Mouse (Mus musculus): ENCODE results near the gene Trim10. TPM values are rescaled to one million over a fixed set of nuclear protein-coding genes. Genes with fewer than 3 reads are reported as not detected.
"Not testable (repeated sequence)": the region's sequence is repeated elsewhere in the genome, so short reads cannot be mapped to it uniquely, and the experiment has no call there.

Gene Trim10
- polyA plus RNA-seq, 1 experiment from 2014 or later: 3.8 TPM

DNA sequence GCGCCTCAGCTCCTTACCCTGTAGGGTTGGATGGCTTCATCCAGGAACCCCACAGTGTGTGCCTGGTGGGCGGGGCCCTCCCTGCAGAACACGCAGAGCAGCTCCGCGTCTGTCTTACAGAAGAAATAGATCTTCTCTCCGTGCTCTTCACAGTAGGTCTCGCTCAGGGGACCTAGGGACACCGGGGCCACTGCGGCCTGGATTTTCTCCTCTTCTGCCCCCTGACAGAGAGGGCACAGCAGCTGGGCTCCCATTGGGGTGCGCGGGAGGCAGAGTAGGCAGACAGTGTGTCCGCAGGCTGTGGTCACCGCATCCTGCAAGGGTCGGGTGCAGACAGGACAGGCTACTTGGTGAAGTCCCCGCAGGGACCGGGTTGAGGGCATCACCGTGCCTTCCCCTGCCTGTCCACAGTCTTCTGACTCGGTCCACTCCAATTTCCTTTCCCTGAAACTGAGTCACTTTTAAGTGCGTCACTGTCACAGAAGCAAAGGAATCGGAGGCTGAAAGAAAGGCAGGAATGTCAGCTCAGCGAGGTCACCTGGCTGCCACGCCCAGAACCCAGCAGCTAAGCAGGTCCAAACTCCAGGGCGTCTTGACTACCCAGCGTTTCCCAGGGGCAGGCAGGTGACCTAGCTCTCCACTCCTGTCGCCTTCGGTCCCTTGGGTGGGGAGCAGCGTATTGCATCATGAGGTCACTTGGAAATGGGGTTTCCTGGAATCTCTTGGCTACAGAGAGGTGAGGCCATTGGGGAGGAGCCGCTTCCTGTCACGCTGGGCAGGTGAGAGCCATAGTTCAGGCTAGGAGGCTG, 2.5 kb upstream of the Trim10 start, which contains the start of gene Trim15:
Gene Trim15 (minus strand): TSS at position 492 of the 809 bp plus-strand sequence.
- no peak within 1 kb of the TSS for H3K27ac ChIP-seq
- H3K4me2 ChIP-seq: 0 out of 2 replicates have a peak within 1 kb of the TSS, but pooled peaks have one; percentile 17
- no peak within 1 kb of the TSS for H3K4me3 ChIP-seq
- peaks cover 32% of the 10 kb centered on the region for H3K27me3 ChIP-seq
- H3K36me3 ChIP-seq: no peaks in the 10 kb centered on the region
- WGBS: 11% methylated on average over 29 of the region's 29 CpGs
- no peaks in the 10 kb centered on the region for H3K9me3 ChIP-seq
- H3K4me1 ChIP-seq: 0 out of 2 replicates have a peak, but pooled peaks cover 4% of the 10 kb centered on the region
- no peak for ATAC-seq (ENCODE audit: insufficient number of reproducible peaks, low FRiP score, low TSS enrichment, low read depth)
- H3K9ac ChIP-seq: no peak within 1 kb of the TSS

- H3K27ac ChIP-seq: no peak overlapping the region
- 66% methylated on average over 2 of the region's 2 CpGs for WGBS
- no peaks in the 10 kb centered on the region for H3K9me3 ChIP-seq
- H3K4me1 ChIP-seq: 0 out of 2 replicates have a peak, but pooled peaks cover 4% of the 10 kb centered on the region
- no peaks in the 10 kb centered on the region for H3K36me3 ChIP-seq
- no peak for ATAC-seq (ENCODE audit: insufficient number of reproducible peaks, low FRiP score, low TSS enrichment, low read depth)
- H3K4me3 ChIP-seq: no peak overlapping the region
- H3K4me2 ChIP-seq: no peak overlapping the region
- H3K9ac ChIP-seq: no peak overlapping the region
- H3K27me3 ChIP-seq: peaks cover 32% of the 10 kb centered on the region
These were observed 538 bp upstream of the Trim10 start for GRCm38 (mm10) chr17:36868836-36869235.

DNA sequence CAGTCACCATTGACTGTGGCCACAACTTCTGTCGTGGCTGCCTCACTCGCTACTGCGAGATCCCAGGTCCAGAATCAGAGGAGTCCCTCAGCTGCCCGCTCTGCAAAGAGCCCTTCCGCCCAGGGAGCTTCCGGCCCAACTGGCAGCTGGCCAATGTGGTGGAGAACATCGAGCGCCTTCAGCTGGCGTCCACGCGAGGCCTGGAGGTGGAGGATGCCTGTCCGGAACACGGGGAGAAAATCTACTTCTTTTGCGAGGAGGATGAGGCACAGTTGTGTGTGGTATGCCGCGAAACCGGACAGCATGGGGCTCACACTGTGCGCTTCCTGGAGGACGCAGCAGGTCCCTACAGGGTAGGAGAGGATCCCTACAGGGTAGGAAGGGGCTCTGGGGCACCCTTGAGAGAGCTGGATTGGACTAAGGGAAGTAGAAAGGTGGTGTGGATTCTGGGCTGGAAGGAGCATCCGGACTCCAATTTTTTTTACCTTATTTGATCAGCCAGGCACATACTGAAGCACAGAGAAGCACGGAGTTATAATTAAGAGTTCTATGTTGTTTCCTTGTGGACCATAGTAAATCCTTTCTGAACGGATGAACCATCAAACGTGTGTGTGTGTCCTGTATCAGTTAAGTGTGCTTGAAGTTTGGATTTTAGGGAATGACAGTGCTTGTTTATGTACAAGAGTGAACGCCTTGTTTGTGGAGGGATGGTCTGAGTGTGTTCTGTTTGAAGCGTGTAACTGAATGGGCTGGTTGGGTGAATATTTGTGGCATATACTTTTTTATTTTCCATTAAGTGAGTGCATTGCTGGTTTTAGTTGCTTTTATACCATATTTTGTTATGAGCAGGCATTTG, 809 bp downstream of the Trim10 start:
- peaks cover 25% of the 10 kb centered on the region for H3K27me3 ChIP-seq
- no peaks in the 10 kb centered on the region for H3K36me3 ChIP-seq
- H3K4me2 ChIP-seq: no peak overlapping the region

DNA sequence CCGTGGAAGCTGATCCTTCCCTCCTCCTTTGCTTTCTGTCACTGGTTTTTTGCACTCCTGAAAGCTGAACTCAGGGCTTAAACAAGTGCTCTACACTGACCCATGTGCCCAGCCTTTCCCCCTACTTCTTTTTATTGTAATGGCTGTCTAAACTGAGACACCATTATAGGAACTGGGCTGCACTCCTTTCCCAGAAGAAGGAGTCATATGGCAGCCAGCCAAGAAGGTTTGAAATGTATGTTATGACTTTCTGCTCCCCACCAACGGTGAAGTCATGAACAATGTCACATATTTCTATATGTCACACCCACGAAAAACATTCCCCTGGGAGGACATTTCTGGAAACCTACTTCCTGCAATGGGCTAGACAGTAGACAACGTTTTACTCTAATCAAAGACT, 5.3 kb downstream of the Trim10 start:
- no peak overlapping the region for H3K4me3 ChIP-seq
- ATAC-seq (ENCODE audit: insufficient number of reproducible peaks, low FRiP score, low TSS enrichment, low read depth): no peak
- no peak overlapping the region for H3K27ac ChIP-seq
- 49% methylated on average over 4 of the region's 4 CpGs for WGBS
- H3K4me1 ChIP-seq: no peaks in the 10 kb centered on the region
- 0 out of 2 replicates have a peak, but pooled peaks cover 3% of the 10 kb centered on the region for H3K27me3 ChIP-seq
- no peaks in the 10 kb centered on the region for H3K36me3 ChIP-seq
- no peaks in the 10 kb centered on the region for H3K9me3 ChIP-seq
- H3K9ac ChIP-seq: no peak overlapping the region
- no peak overlapping the region for H3K4me2 ChIP-seq

More for the DNA sequence above, 809 bp downstream of the Trim10 start:
- Histone ChIP-seq H3K4me3 (no peak overlapping the region), H3K9me3 (no peaks in the 10 kb centered on the region), H3K4me1 (0 out of 2 replicates have a peak, but pooled peaks cover 4% of the 10 kb centered on the region), H3K9ac (no peak overlapping the region), H3K27ac (no peak overlapping the region)
- WGBS: 73% methylated on average over 25 of the region's 25 CpGs
- ATAC-seq (ENCODE audit: insufficient number of reproducible peaks, low FRiP score, low TSS enrichment, low read depth): no peak

DNA sequence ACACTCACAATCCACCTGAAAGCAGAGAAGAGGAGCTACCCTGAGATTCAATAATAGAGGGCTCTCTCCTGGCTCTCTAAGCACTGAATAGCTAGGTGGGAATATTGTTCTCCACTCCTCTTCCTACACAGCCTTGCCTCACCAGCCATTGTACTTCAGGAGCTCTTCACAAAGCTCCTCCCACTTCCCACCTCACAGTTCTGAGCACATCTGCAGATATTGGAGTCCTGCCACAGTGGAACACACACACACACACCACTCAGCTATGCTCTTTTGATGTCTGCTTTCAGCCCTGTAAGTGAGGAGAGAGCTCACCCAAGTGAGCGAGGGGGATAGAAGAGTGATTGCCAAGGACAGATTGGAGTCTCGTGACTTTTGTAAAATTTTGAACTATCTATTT, 14.0 kb downstream of the Trim10 start:
- 54% methylated on average over 2 of the region's 2 CpGs for WGBS
- no peak for ATAC-seq (ENCODE audit: insufficient number of reproducible peaks, low FRiP score, low TSS enrichment, low read depth)
- no peak overlapping the region for H3K4me3 ChIP-seq
- no peaks in the 10 kb centered on the region for H3K36me3 ChIP-seq
- no peaks in the 10 kb centered on the region for H3K4me1 ChIP-seq
- no peaks in the 10 kb centered on the region for H3K9me3 ChIP-seq
- H3K27me3 ChIP-seq: no peaks in the 10 kb centered on the region
- no peak overlapping the region for H3K27ac ChIP-seq
- no peak overlapping the region for H3K4me2 ChIP-seq
- no peak overlapping the region for H3K9ac ChIP-seq

DNA sequence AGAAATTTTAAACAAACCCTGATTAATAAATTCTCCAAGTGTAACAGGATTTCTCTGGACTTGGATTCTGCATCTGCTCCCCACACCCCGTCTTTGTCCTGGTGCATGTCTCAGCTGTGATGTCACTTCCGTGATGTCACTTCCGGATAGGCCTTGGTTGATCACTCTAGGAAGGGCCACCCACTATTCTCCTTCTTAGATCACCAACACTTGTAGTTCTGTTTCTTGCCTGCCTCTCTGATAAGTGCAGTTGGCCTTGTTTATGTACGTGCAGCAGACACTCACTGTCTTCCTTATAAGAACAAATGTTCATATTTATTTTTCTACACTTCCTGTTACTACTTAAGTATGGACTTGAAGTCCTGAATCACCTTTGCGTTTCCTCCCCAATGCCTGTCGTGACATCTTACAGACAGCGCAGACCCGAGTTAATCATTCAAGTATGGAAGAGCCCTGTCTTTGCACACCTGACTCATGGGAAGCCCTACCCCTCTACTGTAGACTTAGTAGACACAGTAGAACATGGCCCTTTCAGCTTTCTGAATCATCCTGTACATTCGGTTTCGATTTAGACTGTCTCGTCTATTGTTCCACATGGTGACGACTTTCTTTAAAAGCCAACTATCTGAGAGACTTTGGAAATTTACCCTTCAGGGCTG, 15.9 kb downstream of the Trim10 start:
- Histone ChIP-seq H3K9ac (no peak overlapping the region), H3K27me3 (no peaks in the 10 kb centered on the region), H3K4me2 (no peak overlapping the region), H3K36me3 (no peaks in the 10 kb centered on the region), H3K4me3 (no peak overlapping the region), H3K9me3 (no peaks in the 10 kb centered on the region), H3K4me1 (no peaks in the 10 kb centered on the region), H3K27ac (no peak overlapping the region)
- 90% methylated on average over 12 of the region's 12 CpGs for WGBS
- ATAC-seq (ENCODE audit: insufficient number of reproducible peaks, low FRiP score, low TSS enrichment, low read depth): no peak

GRCm38 (mm10) chr17:36890073-36890903, 20.9 kb downstream of the Trim10 start, which contains the start of gene Trim40:
Gene Trim40, minus strand, starts transcription at chr17:36890123.
- 79% methylated on average over 5 of the region's 5 CpGs for WGBS
- Histone ChIP-seq H3K4me1 (no peaks in the 10 kb centered on the region), H3K27ac (no peak within 1 kb of the TSS), H3K27me3 (no peaks in the 10 kb centered on the region), H3K9ac (no peak within 1 kb of the TSS), H3K36me3 (no peaks in the 10 kb centered on the region), H3K4me2 (no peak within 1 kb of the TSS), H3K4me3 (no peak within 1 kb of the TSS), H3K9me3 (no peaks in the 10 kb centered on the region)
- ATAC-seq (ENCODE audit: insufficient number of reproducible peaks, low FRiP score, low TSS enrichment, low read depth): no peak

GRCm38 (mm10) chr17:36891496-36891895, 22.1 kb downstream of the Trim10 start:
- not testable (repeated sequence) for H3K27me3 ChIP-seq; ATAC-seq (ENCODE audit: insufficient number of reproducible peaks, low FRiP score, low TSS enrichment, low read depth); H3K4me2 ChIP-seq; H3K9ac ChIP-seq; H3K9me3 ChIP-seq; H3K27ac ChIP-seq; H3K4me1 ChIP-seq; H3K36me3 ChIP-seq; H3K4me3 ChIP-seq
- 80% methylated on average over 1 of the region's 1 CpGs for WGBS

DNA sequence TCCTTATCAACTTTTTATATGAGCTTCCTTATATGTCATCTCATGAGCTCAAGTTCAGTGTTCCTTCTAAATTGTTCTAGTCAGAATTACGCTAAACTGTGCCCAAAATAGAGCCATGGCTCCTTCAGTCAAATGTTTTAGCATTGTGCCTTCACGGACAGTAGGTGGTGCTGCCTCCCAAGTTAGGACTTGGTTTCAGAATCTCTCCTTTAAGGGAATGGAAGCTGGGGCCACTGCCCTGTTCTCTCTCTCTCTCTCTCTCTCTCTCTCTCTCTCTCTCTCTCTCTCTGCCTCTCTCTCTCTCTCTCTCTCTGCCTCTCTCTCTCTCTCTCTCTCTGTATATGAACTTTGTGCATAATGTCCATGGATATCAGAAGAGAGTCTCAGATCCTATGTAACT, 23.0 kb downstream of the Trim10 start:
- H3K9ac ChIP-seq: no peak overlapping the region
- 7% methylated on average over 2 of the region's 2 CpGs for WGBS
- no peak for ATAC-seq (ENCODE audit: insufficient number of reproducible peaks, low FRiP score, low TSS enrichment, low read depth)

DNA sequence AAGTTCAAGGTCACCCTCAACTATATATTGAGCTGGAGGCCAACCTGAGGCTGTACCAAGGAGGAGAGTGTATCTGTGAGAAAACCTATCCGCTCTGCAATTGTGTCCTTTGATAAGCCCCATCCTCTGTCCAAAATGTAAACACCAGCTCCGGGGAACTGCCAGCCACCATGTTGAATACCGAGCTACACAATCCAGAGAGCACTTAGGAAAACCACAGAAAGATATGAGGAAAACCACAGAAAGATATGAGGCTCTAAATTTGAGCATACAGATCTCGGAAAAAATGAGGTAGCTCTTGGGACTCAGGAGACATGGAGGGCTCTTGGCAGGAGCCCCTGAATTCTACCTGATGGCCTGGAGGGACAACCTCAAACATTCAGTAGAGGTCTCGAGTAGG, 24.0 kb downstream of the Trim10 start:
- Histone ChIP-seq H3K4me1 (no peaks in the 10 kb centered on the region), H3K27ac (no peak overlapping the region), H3K4me3 (no peak overlapping the region), H3K27me3 (no peaks in the 10 kb centered on the region), H3K4me2 (no peak overlapping the region), H3K36me3 (no peaks in the 10 kb centered on the region), H3K9ac (no peak overlapping the region), H3K9me3 (no peaks in the 10 kb centered on the region)
- 63% methylated on average over 5 of the region's 5 CpGs for WGBS
- ATAC-seq (ENCODE audit: insufficient number of reproducible peaks, low FRiP score, low TSS enrichment, low read depth): no peak

More for the DNA sequence above, 23.0 kb downstream of the Trim10 start:
- no peaks in the 10 kb centered on the region for H3K36me3 ChIP-seq
- no peak overlapping the region for H3K27ac ChIP-seq
- H3K4me1 ChIP-seq: no peaks in the 10 kb centered on the region
- H3K4me2 ChIP-seq: no peak overlapping the region
- no peaks in the 10 kb centered on the region for H3K9me3 ChIP-seq
- H3K4me3 ChIP-seq: no peak overlapping the region
- H3K27me3 ChIP-seq: no peaks in the 10 kb centered on the region

DNA sequence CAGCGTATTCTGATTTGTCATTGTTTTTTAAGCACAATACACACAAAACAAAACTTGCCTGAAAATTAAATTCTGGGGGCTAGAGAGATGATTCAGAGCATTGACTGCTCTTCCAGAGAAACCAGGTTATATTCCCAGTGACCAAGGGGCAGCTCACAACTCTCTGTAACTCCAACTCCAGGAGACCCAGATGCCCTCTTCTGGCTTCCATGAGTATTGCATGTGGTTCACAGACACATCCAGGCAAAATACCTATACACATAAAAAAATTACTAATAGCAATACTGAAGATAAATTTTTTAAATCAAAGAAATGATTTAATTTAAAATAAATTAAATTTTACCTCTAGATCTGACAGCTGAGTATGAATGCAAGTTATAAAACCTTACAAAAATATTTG, 27.2 kb downstream of the Trim10 start:
- Histone ChIP-seq H3K9me3 (no peaks in the 10 kb centered on the region), H3K27ac (no peak overlapping the region), H3K9ac (no peak overlapping the region), H3K4me1 (no peaks in the 10 kb centered on the region), H3K4me3 (no peak overlapping the region), H3K4me2 (no peak overlapping the region), H3K27me3 (no peaks in the 10 kb centered on the region), H3K36me3 (no peaks in the 10 kb centered on the region)
- ATAC-seq (ENCODE audit: insufficient number of reproducible peaks, low FRiP score, low TSS enrichment, low read depth): no peak
- WGBS: 95% methylated on average over 1 of the region's 1 CpGs
